In the genomic region with DNA sequence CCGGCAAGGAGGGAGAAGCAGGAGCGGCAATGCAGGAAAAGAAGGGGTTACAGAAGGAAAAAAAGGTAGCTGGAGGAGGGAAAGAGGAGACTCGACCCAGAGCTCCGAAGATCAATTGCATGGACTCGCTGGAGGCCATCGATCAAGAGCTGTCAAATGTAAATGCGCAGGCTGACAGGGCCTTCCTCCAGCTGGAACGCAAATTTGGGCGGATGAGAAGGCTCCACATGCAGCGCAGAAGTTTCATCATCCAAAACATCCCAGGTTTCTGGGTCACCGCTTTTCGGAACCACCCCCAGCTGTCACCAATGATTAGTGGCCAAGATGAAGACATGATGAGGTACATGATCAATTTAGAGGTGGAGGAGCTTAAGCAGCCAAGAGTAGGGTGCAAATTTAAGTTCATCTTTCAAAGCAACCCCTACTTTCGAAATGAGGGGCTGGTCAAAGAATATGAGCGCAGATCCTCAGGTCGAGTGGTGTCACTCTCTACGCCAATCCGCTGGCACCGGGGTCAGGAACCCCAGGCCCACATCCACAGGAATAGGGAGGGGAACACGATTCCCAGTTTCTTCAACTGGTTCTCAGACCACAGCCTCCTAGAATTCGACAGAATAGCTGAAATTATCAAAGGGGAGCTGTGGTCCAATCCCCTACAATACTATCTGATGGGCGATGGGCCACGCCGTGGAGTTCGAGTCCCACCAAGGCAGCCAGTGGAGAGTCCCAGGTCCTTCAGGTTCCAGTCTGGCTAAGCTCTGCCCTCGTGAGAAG, we compare ENCODE assay signal across 8 mouse cellular contexts. TPM values are rescaled to one million over a fixed set of nuclear protein-coding genes. Genes with fewer than 3 reads are reported as not detected.
A peak's percentile ranks its signal among the peaks of the same experiment; 100 is the strongest.
DNase-seq lines count a peak whose midpoint lies in the region; ATAC-seq and TF ChIP-seq lines count a peak whose summit lies in the region.

No protein-coding gene starts in this region.

- peaks cover 40% of the 10 kb centered on the region for H3K4me1 ChIP-seq in embryonic facial prominence, embryonic 10.5 days
- peaks cover 27% of the 10 kb centered on the region for H3K4me1 ChIP-seq in heart, postnatal 0 days (ENCODE audit: control insufficient read depth, insufficient read depth)
- H3K4me1 ChIP-seq in liver, embryonic 15.5 days (replicated peaks) = peaks cover 17% of the 10 kb centered on the region

- no peaks in the 10 kb centered on the region for H3K27me3 ChIP-seq in C2C12 (ENCODE audit: control insufficient read depth, insufficient read depth, insufficient read length)
- no peaks in the 10 kb centered on the region for H3K27me3 ChIP-seq in embryonic facial prominence, embryonic 10.5 days (replicated peaks; ENCODE audit: low read depth, poor library complexity, severe bottlenecking)
- H3K27me3 ChIP-seq in heart, postnatal 0 days (ENCODE audit: control insufficient read depth, insufficient read depth, low read length) = no peaks in the 10 kb centered on the region
- peaks cover 15% of the 10 kb centered on the region for H3K27me3 ChIP-seq in liver, embryonic 15.5 days

- no peaks in the 10 kb centered on the region for H3K79me2 ChIP-seq in C2C12 (ENCODE audit: control insufficient read depth, insufficient read depth)

- no peaks in the 10 kb centered on the region for H3K36me3 ChIP-seq in C2C12 (ENCODE audit: control insufficient read depth, insufficient read depth)
- no peaks in the 10 kb centered on the region; the same call in 1 of the 2 replicates for H3K36me3 ChIP-seq in embryonic facial prominence, embryonic 10.5 days (replicated peaks)
- H3K36me3 ChIP-seq in heart, postnatal 0 days (replicated peaks; ENCODE audit: control insufficient read depth, insufficient read depth, low read length) = no peaks in the 10 kb centered on the region
- no peaks in the 10 kb centered on the region for H3K36me3 ChIP-seq in liver, embryonic 15.5 days (replicated peaks)

- ATAC-seq in heart, postnatal 0 days (ENCODE audit: insufficient read depth, low read depth) = no peak
- no peak for ATAC-seq in liver, embryonic 15.5 days (ENCODE audit: insufficient read depth)

- H3K9ac ChIP-seq in heart, postnatal 0 days (replicated peaks; ENCODE audit: low read depth, low read length) = peak overlapping the region; percentile 78
- peak overlapping the region; percentile 11; the same call in 1 of the 2 replicates for H3K9ac ChIP-seq in liver, embryonic 15.5 days

- H3K27ac ChIP-seq in embryonic facial prominence, embryonic 10.5 days (replicated peaks) = peak overlapping the region; percentile 86
- peak overlapping the region; percentile 68; the same call in 1 of the 2 replicates for H3K27ac ChIP-seq in heart, postnatal 0 days (ENCODE audit: low read depth)
- no peak overlapping the region for H3K27ac ChIP-seq in liver, embryonic 15.5 days (replicated peaks)

- H3ac ChIP-seq in C2C12 (ENCODE audit: control insufficient read depth, insufficient read length, low read depth) = peak overlapping the region; percentile 67

- 46% methylated on average over 25 of the region's 25 CpGs for WGBS in embryonic facial prominence, embryonic 10.5 days
- WGBS in heart, postnatal 0 days = 46% methylated on average over 25 of the region's 25 CpGs
- 42% methylated on average over 25 of the region's 25 CpGs for WGBS in liver, embryonic 15.5 days (ENCODE audit: insufficient replicate concordance)

- H3K79me3 ChIP-seq in C2C12 (ENCODE audit: low read depth) = no peaks in the 10 kb centered on the region

- no peak for TF ChIP-seq CTCF in C2C12 (IDR thresholded peaks at IDR 0.05; ENCODE audit: control insufficient read depth, insufficient read depth, insufficient read length)
- no peak for TF ChIP-seq CTCF in heart, postnatal 0 days (IDR thresholded peaks at IDR 0.05; ENCODE audit: low read depth)

- no peak for TF ChIP-seq EP300 in heart, postnatal 0 days (IDR thresholded peaks at IDR 0.05; ENCODE audit: low read depth)

- peak overlapping the region; percentile 37 for H3K4me3 ChIP-seq in C2C12 (ENCODE audit: insufficient read depth, poor library complexity, severe bottlenecking)
- peak overlapping the region; percentile 81 for H3K4me3 ChIP-seq in embryonic facial prominence, embryonic 10.5 days
- peak overlapping the region; percentile 83 for H3K4me3 ChIP-seq in heart, postnatal 0 days (ENCODE audit: low read depth, low read length)
- peak overlapping the region; percentile 60 for H3K4me3 ChIP-seq in liver, embryonic 15.5 days (replicated peaks)

- peak; percentile 70 for DNase-seq in embryo, embryonic 10 days (ENCODE audit: low spot score)
- no peak for DNase-seq in embryo, embryonic 9.5 days (ENCODE audit: extremely low spot score)
- no peak for DNase-seq in embryonic facial prominence, embryonic 10.5 days (ENCODE audit: low spot score)
- DNase-seq in heart, postnatal 0 days (ENCODE audit: low spot score) = no peak
- DNase-seq in thymus, postnatal 4 days = peak; percentile 27
- no peak for DNase-seq in spleen, postnatal 4 days (ENCODE audit: low spot score in 2 of 2)

- H3K9me3 ChIP-seq in embryonic facial prominence, embryonic 10.5 days = no peaks in the 10 kb centered on the region
- no peaks in the 10 kb centered on the region for H3K9me3 ChIP-seq in heart, postnatal 0 days (replicated peaks; ENCODE audit: control insufficient read depth, low read length)
- no peaks in the 10 kb centered on the region for H3K9me3 ChIP-seq in liver, embryonic 15.5 days (replicated peaks)

- peak overlapping the region; percentile 93 for H3K4me2 ChIP-seq in heart, postnatal 0 days (ENCODE audit: low read depth, low read length)
- peak overlapping the region; percentile 89 for H3K4me2 ChIP-seq in liver, embryonic 15.5 days

TF ChIP-seq in C2C12, 6 proteins besides CTCF, POLR2A, EP300 and RAD21:
- TF ChIP-seq FOSL1 (IDR thresholded peaks at IDR 0.05; ENCODE audit: insufficient read depth, low read length, poor library complexity, severe bottlenecking) (no peak), MAX (IDR thresholded peaks at IDR 0.05) (no peak), USF1 (IDR thresholded peaks at IDR 0.05; ENCODE audit: low read depth) (no peak), MYOG (IDR thresholded peaks at IDR 0.05; ENCODE audit: control insufficient read depth, extremely low read depth, insufficient read length) (no peak), CEBPB (IDR thresholded peaks at IDR 0.05; ENCODE audit: low read depth) (no peak), MYOD1 (IDR thresholded peaks at IDR 0.05; ENCODE audit: control insufficient read depth, insufficient read length, low read depth) (no peak)

RNA-seq across cellular contexts. Expression of a gene that starts 0.9 kb away (rescaled TPM):
- 2.3 TPM for polyA plus RNA-seq in C2C12 (2012; fragmentation: generic; extraction: Trizol)
- 37.3 and 37.9 TPM in 2 replicates for polyA plus RNA-seq in embryonic facial prominence, embryonic 10.5 days (2016; fragmentation: Nextera tagmentation; extraction: Ambion mirVana)
- 28.6 and 29.8 TPM in 2 replicates for total RNA-seq in heart, postnatal 0 days (2014; rRNA removed; ENCODE audit: low replicate concordance)
- polyA plus RNA-seq in heart, postnatal 0 days (2015; fragmentation: Nextera tagmentation; extraction: Ambion mirVana) = 14.2 and 15.4 TPM in 2 replicates
- 0.55 and 0.76 TPM in 2 replicates for polyA plus RNA-seq in liver, embryonic 15.5 days (2015; fragmentation: Nextera tagmentation; extraction: Ambion mirVana)

RNA-seq across cellular contexts. Expression of a gene that starts 16.2 kb away (rescaled TPM):
- 15.5 TPM for polyA plus RNA-seq in C2C12 (2012; fragmentation: generic; extraction: Trizol)
- polyA plus RNA-seq in embryonic facial prominence, embryonic 10.5 days (2016; fragmentation: Nextera tagmentation; extraction: Ambion mirVana) = 67.9 and 70.5 TPM in 2 replicates
- 56.3 and 62.1 TPM in 2 replicates for total RNA-seq in heart, postnatal 0 days (2014; rRNA removed; ENCODE audit: low replicate concordance)
- 61.2 and 69.1 TPM in 2 replicates for polyA plus RNA-seq in heart, postnatal 0 days (2015; fragmentation: Nextera tagmentation; extraction: Ambion mirVana)
- 26.2 and 27.2 TPM in 2 replicates for polyA plus RNA-seq in liver, embryonic 15.5 days (2015; fragmentation: Nextera tagmentation; extraction: Ambion mirVana)

Comparison
In these comparisons a context has a peak if more than half of its experiments do, and no peak if none do; other contexts are left out.
1. DNase-seq: peak in embryo, embryonic 10 days (single experiment) and thymus, postnatal 4 days (single experiment); none in embryo, embryonic 9.5 days (single experiment), embryonic facial prominence, embryonic 10.5 days (single experiment), heart, postnatal 0 days (single experiment) and spleen, postnatal 4 days (0 of 2).
2. Peak in every context shown above with its lines, with median percentiles within 50 percentile points of each other: H3K4me3 ChIP-seq.